Mouse (Mus musculus) natural killer cell, adult 2 months (primary cell): ENCODE measurements at regions not wholly inside any gene's neighbourhood (a gene's known extent, or its start where the extent isn't known, plus 50 kb on each side); places are given as distances from the start of the nearest gene placed in this dataset.

Experiments
- DNase-seq, 2 experiments: peaks; one replicate each; pipeline ENCODE4 v3.0.0; 2022; ENCODE audit warnings: low spot score in 2 of 2

- no peak for DNase-seq
These were observed 59.3 kb upstream of the Il12b start for GRCm38 (mm10) chr11:44340531-44340930.

DNA sequence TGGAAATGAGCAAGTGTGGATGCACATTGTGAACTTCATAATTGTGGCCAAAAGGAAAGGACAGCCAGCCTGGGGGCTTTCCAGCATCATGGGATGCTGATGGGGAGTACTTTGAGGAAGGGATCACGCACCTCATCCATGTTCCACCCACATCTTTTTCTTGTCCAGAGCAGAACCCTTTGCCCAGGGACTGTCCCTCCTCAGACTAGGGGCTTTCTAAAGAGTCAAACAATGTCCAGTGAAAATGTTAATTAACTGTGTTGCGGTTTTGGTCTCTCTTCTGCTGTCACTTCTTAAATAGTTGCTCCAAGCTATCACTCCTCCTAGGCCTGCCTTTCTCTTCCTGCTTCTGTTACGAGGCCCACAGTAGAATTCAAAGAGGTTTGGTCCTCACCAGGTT lies 51.6 kb upstream of the Il12b start:
- no peak for DNase-seq

DNA sequence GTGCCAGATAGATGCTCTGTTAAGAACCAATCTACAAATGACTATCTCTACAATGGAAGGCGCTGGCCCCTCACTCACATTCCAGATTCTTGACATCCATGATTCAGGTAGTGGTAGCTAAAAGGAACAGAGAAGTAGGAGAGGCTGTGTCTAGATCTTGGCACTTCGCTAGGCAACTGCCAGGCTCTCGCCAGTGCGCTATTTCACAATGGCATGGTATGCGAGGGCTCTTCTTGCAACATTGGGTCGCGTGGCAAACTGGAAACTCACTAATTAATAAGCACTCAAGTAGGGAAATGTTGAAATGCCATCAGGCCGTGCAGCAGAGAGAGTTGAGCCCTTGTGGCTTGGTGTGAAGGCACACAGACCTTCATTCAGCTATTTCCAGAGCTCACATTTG lies 50.3 kb upstream of the Il12b start:
- no peak for DNase-seq
